Mouse (Mus musculus): ENCODE results near the gene Gm47985. TPM values are rescaled to one million over a fixed set of nuclear protein-coding genes. Genes with fewer than 3 reads are reported as not detected.

The Gm47985 gene
- polyA plus RNA-seq, 1 experiment from 2014 or later = 0.91 TPM

DNA sequence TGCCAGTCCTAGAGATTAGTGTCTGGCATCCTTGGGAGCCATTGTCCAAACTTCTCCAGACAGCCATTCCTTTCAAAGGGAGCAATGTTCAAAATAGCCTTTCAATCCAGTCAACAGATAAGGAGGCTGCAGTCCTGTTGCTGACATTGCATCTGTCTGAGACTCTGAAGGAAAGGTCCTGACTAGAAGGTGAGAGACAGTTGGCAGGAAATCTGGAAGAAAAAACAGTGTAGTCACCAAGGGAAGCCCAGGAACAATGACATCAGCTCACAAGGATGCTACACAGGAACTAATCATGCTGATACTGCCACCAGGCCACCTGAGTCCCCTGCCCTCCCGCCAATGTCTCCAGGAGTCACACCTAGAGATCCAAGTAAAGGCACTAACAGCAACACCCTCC, 41.0 kb downstream of the Gm47985 start:
- Histone ChIP-seq H3K9me3 (ENCODE audit: control insufficient read depth, low read length) (no peaks in the 10 kb centered on the region), H3K27ac (ENCODE audit: low read depth, low read length) (no peak overlapping the region), H3K4me3 (ENCODE audit: low read depth, low read length) (no peak overlapping the region), H3K27me3 (ENCODE audit: control insufficient read depth, insufficient read depth, low read length) (no peaks in the 10 kb centered on the region), H3K4me1 (replicated peaks; ENCODE audit: control insufficient read depth, insufficient read depth, low read length) (no peaks in the 10 kb centered on the region), H3K36me3 (ENCODE audit: control insufficient read depth, insufficient read depth, low read length) (no peaks in the 10 kb centered on the region), H3K4me2 (replicated peaks; ENCODE audit: low read depth, low read length) (no peak overlapping the region), H3K9ac (ENCODE audit: low read depth, low read length) (no peak overlapping the region)
- ATAC-seq (ENCODE audit: low FRiP score) (no peak), DNase-seq (ENCODE audit: low spot score) (no peak)
- 86% methylated on average over 1 of the region's 1 CpGs for WGBS

DNA sequence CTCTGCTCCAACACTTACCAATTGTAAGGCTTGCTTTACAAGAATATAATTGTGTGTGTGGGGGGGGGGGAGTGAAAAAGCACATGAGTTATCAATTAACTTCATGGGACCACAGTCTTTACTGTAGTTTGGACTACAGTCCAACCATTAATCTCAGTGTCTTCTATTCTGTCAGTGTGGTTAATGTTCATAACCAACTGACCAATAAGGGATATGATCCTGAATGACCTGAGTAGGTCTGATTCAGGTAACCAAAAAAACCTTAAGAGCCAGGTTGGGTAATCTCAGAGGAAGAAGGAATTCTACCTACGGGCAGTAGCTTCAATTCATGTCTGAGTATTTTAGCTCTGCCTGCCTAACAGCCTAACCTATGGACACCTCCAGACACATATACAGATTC, 42.2 kb downstream of the Gm47985 start:
- Histone ChIP-seq H3K27me3 (ENCODE audit: control insufficient read depth, insufficient read depth, low read length) (no peaks in the 10 kb centered on the region), H3K9me3 (ENCODE audit: control insufficient read depth, low read length) (no peaks in the 10 kb centered on the region), H3K4me1 (replicated peaks; ENCODE audit: control insufficient read depth, insufficient read depth, low read length) (no peaks in the 10 kb centered on the region), H3K4me3 (ENCODE audit: low read depth, low read length) (no peak overlapping the region), H3K36me3 (ENCODE audit: control insufficient read depth, insufficient read depth, low read length) (no peaks in the 10 kb centered on the region), H3K27ac (ENCODE audit: low read depth, low read length) (no peak overlapping the region), H3K9ac (ENCODE audit: low read depth, low read length) (no peak overlapping the region), H3K4me2 (replicated peaks; ENCODE audit: low read depth, low read length) (no peak overlapping the region)
- DNase-seq (ENCODE audit: low spot score) (no peak), ATAC-seq (ENCODE audit: low FRiP score) (no peak)
- 94% methylated on average over 1 of the region's 1 CpGs for WGBS

- H3K9ac ChIP-seq (ENCODE audit: low read depth, low read length) = no peak overlapping the region
- H3K4me1 ChIP-seq (replicated peaks; ENCODE audit: control insufficient read depth, insufficient read depth, low read length) = no peaks in the 10 kb centered on the region
- H3K36me3 ChIP-seq (ENCODE audit: control insufficient read depth, insufficient read depth, low read length) = no peaks in the 10 kb centered on the region
- no peak for ATAC-seq (ENCODE audit: low FRiP score)
- no peak overlapping the region for H3K4me2 ChIP-seq (replicated peaks; ENCODE audit: low read depth, low read length)
- H3K27ac ChIP-seq (ENCODE audit: low read depth, low read length) = no peak overlapping the region
- DNase-seq (ENCODE audit: low spot score) = no peak
- H3K4me3 ChIP-seq (ENCODE audit: low read depth, low read length) = no peak overlapping the region
- WGBS = 81% methylated on average over 8 of the region's 8 CpGs
- no peaks in the 10 kb centered on the region for H3K27me3 ChIP-seq (ENCODE audit: control insufficient read depth, insufficient read depth, low read length)
- H3K9me3 ChIP-seq (ENCODE audit: control insufficient read depth, low read length) = no peaks in the 10 kb centered on the region
These were observed 45.2 kb downstream of the Gm47985 start for GRCm38 (mm10) chr1:151227506-151227905.

DNA sequence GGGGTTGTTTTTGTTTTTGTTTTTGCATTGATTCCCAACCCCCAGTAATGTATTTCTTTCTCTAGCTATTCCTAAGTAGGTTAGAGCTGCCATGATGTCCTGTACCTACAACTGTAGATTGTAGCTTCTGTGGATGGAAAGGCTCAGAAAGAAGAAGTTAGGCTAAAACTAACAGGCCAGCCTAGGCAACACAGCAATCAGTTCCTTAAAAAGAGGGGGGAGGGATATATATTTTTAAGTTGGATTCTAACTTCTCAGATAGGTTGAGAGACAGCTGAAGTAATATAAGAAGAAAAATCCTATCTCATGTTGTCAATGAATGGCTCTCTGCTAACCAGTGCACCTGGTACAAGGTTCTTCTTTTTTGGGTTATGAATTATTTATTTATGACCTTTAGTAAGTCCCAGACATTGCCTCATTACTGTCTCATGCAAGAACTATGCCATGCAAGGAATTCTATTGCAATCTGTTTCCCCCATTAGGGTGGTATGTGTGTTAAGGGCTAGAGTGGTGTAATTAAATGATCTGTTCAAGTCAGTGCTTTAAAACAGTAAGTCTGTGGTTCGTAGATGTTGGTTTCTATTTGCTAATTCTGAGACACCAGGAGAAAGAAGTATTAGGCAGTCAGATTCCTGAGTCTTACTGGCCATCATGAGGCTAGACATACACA, 46.1 kb downstream of the Gm47985 start:
- no peaks in the 10 kb centered on the region for H3K4me1 ChIP-seq (replicated peaks; ENCODE audit: control insufficient read depth, insufficient read depth, low read length)
- no peak overlapping the region for H3K9ac ChIP-seq (ENCODE audit: low read depth, low read length)
- ATAC-seq (ENCODE audit: low FRiP score) (no peak), DNase-seq (ENCODE audit: low spot score) (no peak)
- 80% methylated on average over 1 of the region's 1 CpGs for WGBS
- no peak overlapping the region for H3K4me2 ChIP-seq (replicated peaks; ENCODE audit: low read depth, low read length)
- no peaks in the 10 kb centered on the region for H3K27me3 ChIP-seq (ENCODE audit: control insufficient read depth, insufficient read depth, low read length)
- no peak overlapping the region for H3K27ac ChIP-seq (ENCODE audit: low read depth, low read length)
- H3K36me3 ChIP-seq (ENCODE audit: control insufficient read depth, insufficient read depth, low read length) = no peaks in the 10 kb centered on the region
- H3K9me3 ChIP-seq (ENCODE audit: control insufficient read depth, low read length) = no peaks in the 10 kb centered on the region
- H3K4me3 ChIP-seq (ENCODE audit: low read depth, low read length) = no peak overlapping the region

- no peak overlapping the region for H3K27ac ChIP-seq (ENCODE audit: low read depth, low read length)
- H3K4me2 ChIP-seq (replicated peaks; ENCODE audit: low read depth, low read length) = no peak overlapping the region
- no peaks in the 10 kb centered on the region for H3K36me3 ChIP-seq (ENCODE audit: control insufficient read depth, insufficient read depth, low read length)
- DNase-seq (ENCODE audit: low spot score) (no peak), ATAC-seq (ENCODE audit: low FRiP score) (no peak)
- H3K4me1 ChIP-seq (replicated peaks; ENCODE audit: control insufficient read depth, insufficient read depth, low read length) = no peaks in the 10 kb centered on the region
- H3K9me3 ChIP-seq (ENCODE audit: control insufficient read depth, low read length) = no peaks in the 10 kb centered on the region
- WGBS = 80% methylated on average over 3 of the region's 3 CpGs
- H3K4me3 ChIP-seq (ENCODE audit: low read depth, low read length) = no peak overlapping the region
- no peaks in the 10 kb centered on the region for H3K27me3 ChIP-seq (ENCODE audit: control insufficient read depth, insufficient read depth, low read length)
- H3K9ac ChIP-seq (ENCODE audit: low read depth, low read length) = no peak overlapping the region
These were observed 50.0 kb downstream of the Gm47985 start for GRCm38 (mm10) chr1:151232346-151232745.

DNA sequence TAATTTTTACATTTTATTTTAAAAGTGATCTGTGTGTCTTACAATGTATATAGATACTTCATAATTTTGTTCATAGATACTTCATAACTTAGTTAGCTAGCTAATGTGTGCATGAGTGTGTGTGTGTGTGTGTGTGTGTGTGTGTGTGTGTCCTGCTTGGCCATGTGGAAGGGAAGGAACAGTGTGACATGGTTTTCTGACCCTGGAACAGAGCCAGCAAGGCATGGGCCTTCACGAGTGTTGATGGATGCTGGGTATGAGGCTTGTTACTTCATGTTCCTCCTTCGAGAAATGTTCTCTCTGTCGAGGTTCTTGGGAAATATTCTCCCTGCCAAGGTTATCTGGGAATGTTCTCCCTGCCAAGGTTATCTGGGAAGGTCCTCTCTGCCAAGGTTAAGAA, 51.4 kb downstream of the Gm47985 start:
- Histone ChIP-seq H3K36me3 (ENCODE audit: control insufficient read depth, insufficient read depth, low read length) (no peaks in the 10 kb centered on the region), H3K27me3 (ENCODE audit: control insufficient read depth, insufficient read depth, low read length) (no peaks in the 10 kb centered on the region), H3K4me2 (replicated peaks; ENCODE audit: low read depth, low read length) (no peak overlapping the region), H3K27ac (ENCODE audit: low read depth, low read length) (no peak overlapping the region), H3K4me3 (ENCODE audit: low read depth, low read length) (no peak overlapping the region), H3K9ac (ENCODE audit: low read depth, low read length) (no peak overlapping the region), H3K9me3 (ENCODE audit: control insufficient read depth, low read length) (no peaks in the 10 kb centered on the region), H3K4me1 (replicated peaks; ENCODE audit: control insufficient read depth, insufficient read depth, low read length) (no peaks in the 10 kb centered on the region)
- DNase-seq (ENCODE audit: low spot score) (no peak), ATAC-seq (ENCODE audit: low FRiP score) (no peak)
- 93% methylated on average over 3 of the region's 3 CpGs for WGBS

Other genes with a start within 250 kb of the Gm47985 start
- 9.7 and 13.5 TPM in 2 replicates for gene Hmcn1, start 189.1 kb upstream of the Gm47985 start, polyA plus RNA-seq (2014; fragmentation: Nextera tagmentation; extraction: Ambion mirVana)
- gene Gm8947, start 9.8 kb downstream of the Gm47985 start, polyA plus RNA-seq (2014; fragmentation: Nextera tagmentation; extraction: Ambion mirVana) = 0.27 TPM in 1 of 2 replicates, not detected in the other
- gene Gm47995, start 15.9 kb downstream of the Gm47985 start, polyA plus RNA-seq (2014; fragmentation: Nextera tagmentation; extraction: Ambion mirVana) = 0.20 TPM in 1 of 2 replicates, not detected in the other
- 0.57 TPM in 1 of 2 replicates, not detected in the other for gene 3110040M04Rik, start 21.6 kb downstream of the Gm47985 start, polyA plus RNA-seq (2014; fragmentation: Nextera tagmentation; extraction: Ambion mirVana)
- 0.42 and 0.45 TPM in 2 replicates for gene Gm47996, start 27.6 kb downstream of the Gm47985 start, polyA plus RNA-seq (2014; fragmentation: Nextera tagmentation; extraction: Ambion mirVana)
- gene Ivns1abp, start 161.9 kb downstream of the Gm47985 start, polyA plus RNA-seq (2014; fragmentation: Nextera tagmentation; extraction: Ambion mirVana) = 340 and 415 TPM in 2 replicates
- gene Swt1, start 245.9 kb downstream of the Gm47985 start, polyA plus RNA-seq (2014; fragmentation: Nextera tagmentation; extraction: Ambion mirVana) = 23.7 and 27.6 TPM in 2 replicates
- 59.3 and 63.8 TPM in 2 replicates for gene Trmt1l, start 246.0 kb downstream of the Gm47985 start, polyA plus RNA-seq (2014; fragmentation: Nextera tagmentation; extraction: Ambion mirVana)